Mouse (Mus musculus) liver, adult 2 months (tissue): ENCODE data around the gene Gm266.

Experiments
- CTCF ChIP-seq: fragments of 200-500 bp; IDR thresholded peaks from 2 replicates; pipeline ENCODE4 v1.5.1; 2011; ENCODE audit warnings: low read depth, low read length, control low read depth
- POLR2A ChIP-seq: fragments of 200-500 bp; IDR thresholded peaks from 2 replicates; pipeline ENCODE4 v1.6.1; 2011; ENCODE audit warnings: low read length, control low read depth; ENCODE audit not compliant: insufficient read depth; ENCODE audit errors: extremely low read depth

- TF ChIP-seq CTCF, result no peak
- TF ChIP-seq POLR2A, result no peak
Observed at GRCm38 (mm10) chr12:111445161-111445889, 40.3 kb downstream of the Gm266 start.
